Mouse (Mus musculus): ENCODE measurements around the gene Abi3bp. TPM values are rescaled to one million over a fixed set of nuclear protein-coding genes. Genes with fewer than 3 reads are reported as not detected.

The Abi3bp gene
- total and polyA plus RNA-seq, 2 experiments from 2014 or later, result 0.33 to 0.60 TPM

DNA sequence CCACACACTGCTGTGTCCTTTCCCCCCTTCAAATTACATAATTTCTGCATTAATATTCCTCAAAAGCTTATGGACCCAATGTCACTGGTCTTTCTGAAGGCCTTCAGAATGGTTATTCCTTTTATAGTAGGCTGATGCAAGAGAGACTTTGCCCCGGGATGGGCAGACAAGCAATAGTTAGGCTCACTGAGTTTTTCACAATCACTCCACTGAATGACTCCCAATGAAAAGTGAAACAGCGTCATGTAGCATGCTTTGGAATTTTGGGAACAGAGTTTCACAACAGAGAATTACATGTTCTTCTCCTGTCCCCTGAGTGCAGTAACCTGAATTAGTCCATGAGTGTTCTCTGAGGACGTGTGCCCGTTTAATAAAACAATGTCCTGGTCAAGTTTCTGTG is 120.7 kb downstream of the Abi3bp start:
- Histone ChIP-seq H3K4me1 (ENCODE audit: insufficient read depth, low read length) (no peaks in the 10 kb centered on the region), H3K9ac (replicated peaks; ENCODE audit: low read length, poor library complexity, severe bottlenecking) (no peak overlapping the region), H3K36me3 (ENCODE audit: insufficient read depth, low read length) (no peaks in the 10 kb centered on the region), H3K4me2 (ENCODE audit: low read depth, low read length, poor library complexity, severe bottlenecking) (no peak overlapping the region), H3K9me3 (ENCODE audit: low read length) (no peaks in the 10 kb centered on the region), H3K27ac (ENCODE audit: low read depth, low read length) (no peak overlapping the region), H3K27me3 (ENCODE audit: insufficient read depth, low read length) (no peaks in the 10 kb centered on the region), H3K4me3 (ENCODE audit: low read depth, low read length) (no peak overlapping the region)
- no peak for DNase-seq (ENCODE audit: low spot score)
- 97% methylated on average over 4 of the region's 4 CpGs for WGBS
- no peak for TF ChIP-seq CTCF (IDR thresholded peaks at IDR 0.05)
- ATAC-seq (ENCODE audit: low FRiP score), result no peak

- Histone ChIP-seq H3K27me3 (ENCODE audit: insufficient read depth, low read length) (no peaks in the 10 kb centered on the region), H3K9ac (replicated peaks; ENCODE audit: low read length, poor library complexity, severe bottlenecking) (no peak overlapping the region), H3K4me3 (ENCODE audit: low read depth, low read length) (no peak overlapping the region), H3K9me3 (ENCODE audit: low read length) (no peaks in the 10 kb centered on the region), H3K36me3 (ENCODE audit: insufficient read depth, low read length) (no peaks in the 10 kb centered on the region), H3K4me1 (ENCODE audit: insufficient read depth, low read length) (no peaks in the 10 kb centered on the region), H3K4me2 (ENCODE audit: low read depth, low read length, poor library complexity, severe bottlenecking) (no peak overlapping the region), H3K27ac (ENCODE audit: low read depth, low read length) (no peak overlapping the region)
- ATAC-seq (ENCODE audit: low FRiP score) (no peak), DNase-seq (ENCODE audit: low spot score) (no peak)
- TF ChIP-seq CTCF (IDR thresholded peaks at IDR 0.05), result no peak
- WGBS, result 88% methylated on average over 1 of the region's 1 CpGs
Observed at GRCm38 (mm10) chr16:56602394-56602793, 124.7 kb downstream of the Abi3bp start.

DNA sequence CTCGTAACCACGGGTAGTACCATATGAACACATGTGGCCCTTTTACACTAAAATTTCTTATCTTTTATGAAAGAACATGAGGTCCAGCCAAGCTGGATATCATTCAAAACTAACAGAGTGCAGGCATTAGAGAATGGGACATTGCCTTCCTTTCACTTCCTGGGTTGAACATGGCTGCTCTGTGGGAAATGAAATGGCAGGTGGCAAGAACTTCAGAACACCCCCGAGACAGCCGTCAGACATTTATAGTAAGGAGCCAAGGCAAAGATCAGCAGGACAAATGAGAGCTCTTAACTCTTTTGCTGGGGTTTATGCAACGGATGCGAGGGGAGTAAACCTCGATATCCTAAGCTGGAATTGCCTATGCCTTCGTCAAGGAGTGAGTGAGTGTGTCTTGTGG is 132.9 kb downstream of the Abi3bp start:
- WGBS, result 80% methylated on average over 8 of the region's 8 CpGs
- no peaks in the 10 kb centered on the region for H3K27me3 ChIP-seq (ENCODE audit: insufficient read depth, low read length)
- no peaks in the 10 kb centered on the region for H3K36me3 ChIP-seq (ENCODE audit: insufficient read depth, low read length)
- H3K4me2 ChIP-seq (ENCODE audit: low read depth, low read length, poor library complexity, severe bottlenecking), result no peak overlapping the region
- no peak overlapping the region for H3K4me3 ChIP-seq (ENCODE audit: low read depth, low read length)
- no peak for DNase-seq (ENCODE audit: low spot score)
- H3K27ac ChIP-seq (ENCODE audit: low read depth, low read length), result no peak overlapping the region
- no peak for TF ChIP-seq CTCF (IDR thresholded peaks at IDR 0.05)
- no peaks in the 10 kb centered on the region for H3K9me3 ChIP-seq (ENCODE audit: low read length)
- ATAC-seq (ENCODE audit: low FRiP score), result no peak
- H3K4me1 ChIP-seq (ENCODE audit: insufficient read depth, low read length), result no peaks in the 10 kb centered on the region
- H3K9ac ChIP-seq (replicated peaks; ENCODE audit: low read length, poor library complexity, severe bottlenecking), result no peak overlapping the region

- Histone ChIP-seq H3K27ac (ENCODE audit: low read depth, low read length) (no peak overlapping the region), H3K4me1 (ENCODE audit: insufficient read depth, low read length) (no peaks in the 10 kb centered on the region), H3K9ac (replicated peaks; ENCODE audit: low read length, poor library complexity, severe bottlenecking) (no peak overlapping the region), H3K4me2 (ENCODE audit: low read depth, low read length, poor library complexity, severe bottlenecking) (no peak overlapping the region), H3K9me3 (ENCODE audit: low read length) (no peaks in the 10 kb centered on the region), H3K4me3 (ENCODE audit: low read depth, low read length) (no peak overlapping the region), H3K27me3 (ENCODE audit: insufficient read depth, low read length) (no peaks in the 10 kb centered on the region), H3K36me3 (ENCODE audit: insufficient read depth, low read length) (no peaks in the 10 kb centered on the region)
- ATAC-seq (ENCODE audit: low FRiP score) (no peak), DNase-seq (ENCODE audit: low spot score) (no peak)
- no peak for TF ChIP-seq CTCF (IDR thresholded peaks at IDR 0.05)
- 50% methylated on average over 10 of the region's 10 CpGs for WGBS
Observed at GRCm38 (mm10) chr16:56611096-56611867, 133.6 kb downstream of the Abi3bp start.

DNA sequence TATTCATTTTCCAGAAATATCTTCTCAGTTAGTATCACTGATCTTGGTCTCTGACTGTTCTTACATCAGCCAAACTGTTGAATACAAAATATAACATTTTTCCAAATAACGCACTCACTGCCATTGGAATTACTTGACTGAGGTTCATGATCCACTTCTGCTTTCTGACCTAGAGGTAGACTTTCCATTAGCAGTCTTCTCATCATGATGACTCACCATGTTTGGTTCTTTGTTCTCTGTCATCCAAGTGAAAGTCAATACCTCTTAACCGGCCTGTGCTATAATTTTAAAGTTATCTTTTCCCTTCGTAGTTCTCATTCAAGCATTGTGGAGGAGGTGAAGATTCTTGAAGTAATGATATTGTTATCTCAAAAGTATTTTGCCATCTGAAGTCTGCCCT is 160.9 kb downstream of the Abi3bp start:
- H3K9me3 ChIP-seq (ENCODE audit: low read length), result no peaks in the 10 kb centered on the region
- H3K4me2 ChIP-seq (ENCODE audit: low read depth, low read length, poor library complexity, severe bottlenecking), result no peak overlapping the region
- H3K36me3 ChIP-seq (ENCODE audit: insufficient read depth, low read length), result no peaks in the 10 kb centered on the region
- no peak overlapping the region for H3K9ac ChIP-seq (replicated peaks; ENCODE audit: low read length, poor library complexity, severe bottlenecking)
- H3K27me3 ChIP-seq (ENCODE audit: insufficient read depth, low read length), result no peaks in the 10 kb centered on the region
- no peak for TF ChIP-seq CTCF (IDR thresholded peaks at IDR 0.05)
- ATAC-seq (ENCODE audit: low FRiP score), result no peak
- 92% methylated on average over 3 of the region's 3 CpGs for WGBS
- no peak overlapping the region for H3K4me3 ChIP-seq (ENCODE audit: low read depth, low read length)
- no peak for DNase-seq (ENCODE audit: low spot score)
- H3K4me1 ChIP-seq (ENCODE audit: insufficient read depth, low read length), result no peaks in the 10 kb centered on the region
- no peak overlapping the region for H3K27ac ChIP-seq (ENCODE audit: low read depth, low read length)

- no peak overlapping the region for H3K4me3 ChIP-seq (ENCODE audit: low read depth, low read length)
- H3K27ac ChIP-seq (ENCODE audit: low read depth, low read length), result no peak overlapping the region
- no peaks in the 10 kb centered on the region for H3K9me3 ChIP-seq (ENCODE audit: low read length)
- ATAC-seq (ENCODE audit: low FRiP score), result no peak
- no peaks in the 10 kb centered on the region for H3K4me1 ChIP-seq (ENCODE audit: insufficient read depth, low read length)
- DNase-seq (ENCODE audit: low spot score), result peak; percentile 69
- H3K9ac ChIP-seq (replicated peaks; ENCODE audit: low read length, poor library complexity, severe bottlenecking), result no peak overlapping the region
- no peaks in the 10 kb centered on the region for H3K27me3 ChIP-seq (ENCODE audit: insufficient read depth, low read length)
- whole genome bisulfite sequencing, result 16% methylated on average over 2 of the region's 2 CpGs
- no peak overlapping the region for H3K4me2 ChIP-seq (ENCODE audit: low read depth, low read length, poor library complexity, severe bottlenecking)
- H3K36me3 ChIP-seq (ENCODE audit: insufficient read depth, low read length), result no peaks in the 10 kb centered on the region
- TF ChIP-seq CTCF (IDR thresholded peaks at IDR 0.05), result no peak
Observed at GRCm38 (mm10) chr16:56645251-56645650, 167.6 kb downstream of the Abi3bp start.

Measured in midbrain, postnatal 0 days (tissue).